Comparison of ENCODE assay signal across 11 mouse cellular contexts in genomic region chr3:81760383-81760782, GRCm38 (mm10).
"Had no signal": no experiment of that assay in that cellular context is flagged by ENCODE, and none has a peak within 500 bp of the region (broad histone marks: within the 10 kb centered on the region; RNA-seq: fewer than 3 reads in every experiment).

No protein-coding gene starts in this region.

- H3K4me3 ChIP-seq: midbrain, embryonic 10.5 days; midbrain, embryonic 12.5 days; neural tube, embryonic 12.5 days had no signal

- H3K27me3 ChIP-seq: midbrain, embryonic 12.5 days; neural tube, embryonic 12.5 days had no signal

- H3K36me3 ChIP-seq: midbrain, embryonic 10.5 days; midbrain, embryonic 12.5 days; neural tube, embryonic 12.5 days had no signal

- DNase-seq: lung, adult 18-20 months; lung, embryonic 14.5 days; lung, postnatal 10 days; lung, postnatal 4 days; right cerebral cortex, postnatal 14 days; thymus, adult 18-20 months; thymus, postnatal 14 days; thymus, postnatal 36 days had no signal

- H3K27ac ChIP-seq: midbrain, embryonic 10.5 days; midbrain, embryonic 12.5 days; neural tube, embryonic 12.5 days had no signal

- H3K9me3 ChIP-seq: midbrain, embryonic 10.5 days; midbrain, embryonic 12.5 days; neural tube, embryonic 12.5 days had no signal

- H3K9ac ChIP-seq: lung, embryonic 14.5 days; midbrain, embryonic 12.5 days; neural tube, embryonic 12.5 days had no signal

- H3K4me2 ChIP-seq: lung, embryonic 14.5 days; midbrain, embryonic 12.5 days; neural tube, embryonic 12.5 days had no signal

- H3K4me1 ChIP-seq: midbrain, embryonic 10.5 days; midbrain, embryonic 12.5 days; neural tube, embryonic 12.5 days had no signal
